Mouse (Mus musculus) embryo, embryonic 11.5 days (tissue): ENCODE results near the gene Fgfr2.

ENCODE experiments used
- DNase-seq: peaks from one replicate; pipeline ENCODE4 v3.0.0-alpha.2; 2012; ENCODE audit warnings: low read depth, low spot score

Gene Fgfr2

GRCm38 (mm10) chr7:131992873-131993272 lies 1130.3 kb downstream of the Fgfr2 start:
- DNase-seq = no peak

GRCm38 (mm10) chr7:131992226-131992625 lies 1130.9 kb downstream of the Fgfr2 start:
- no peak for DNase-seq

- no peak for DNase-seq
Observed at GRCm38 (mm10) chr7:131989056-131989455, 1134.1 kb downstream of the Fgfr2 start.

GRCm38 (mm10) chr7:131978609-131979008 lies 1144.5 kb downstream of the Fgfr2 start:
- DNase-seq = no peak

GRCm38 (mm10) chr7:131975867-131976266 lies 1147.3 kb downstream of the Fgfr2 start:
- no peak for DNase-seq

- DNase-seq = no peak
Observed at GRCm38 (mm10) chr7:131970255-131970654, 1152.9 kb downstream of the Fgfr2 start.

- no peak for DNase-seq
Observed at GRCm38 (mm10) chr7:131966916-131967494, 1156.1 kb downstream of the Fgfr2 start.

GRCm38 (mm10) chr7:131966023-131966915 lies 1156.9 kb downstream of the Fgfr2 start, which contains the start of gene Gpr26:
Gene Gpr26, plus strand, starts transcription at chr7:131966460.
- no peak for DNase-seq

GRCm38 (mm10) chr7:131960551-131960950 lies 1162.6 kb downstream of the Fgfr2 start:
- peak; percentile 60 for DNase-seq

- DNase-seq = no peak
Observed at GRCm38 (mm10) chr7:131958705-131959104, 1164.4 kb downstream of the Fgfr2 start.

- DNase-seq = no peak
Observed at GRCm38 (mm10) chr7:131953402-131953801, 1169.7 kb downstream of the Fgfr2 start.

GRCm38 (mm10) chr7:131951131-131951530 lies 1172.0 kb downstream of the Fgfr2 start:
- DNase-seq = no peak

- no peak for DNase-seq
Observed at GRCm38 (mm10) chr7:131937611-131938010, 1185.5 kb downstream of the Fgfr2 start.

GRCm38 (mm10) chr7:131927288-131928050 lies 1195.7 kb downstream of the Fgfr2 start:
- no peak for DNase-seq

GRCm38 (mm10) chr7:131917384-131917783 lies 1205.8 kb downstream of the Fgfr2 start:
- no peak for DNase-seq

GRCm38 (mm10) chr7:131909611-131910010 lies 1213.5 kb downstream of the Fgfr2 start:
- no peak for DNase-seq

GRCm38 (mm10) chr7:131906499-131907190 lies 1216.5 kb downstream of the Fgfr2 start:
- no peak for DNase-seq

GRCm38 (mm10) chr7:131899356-131899755 lies 1223.8 kb downstream of the Fgfr2 start:
- peak; percentile 64 for DNase-seq

- DNase-seq = no peak
Observed at GRCm38 (mm10) chr7:131897282-131897681, 1225.9 kb downstream of the Fgfr2 start.

GRCm38 (mm10) chr7:131882824-131883223 lies 1240.3 kb downstream of the Fgfr2 start:
- no peak for DNase-seq

- DNase-seq = peak; percentile 60
Observed at GRCm38 (mm10) chr7:131881876-131882615, 1241.1 kb downstream of the Fgfr2 start.
